Mouse (Mus musculus) WW6 (cell line): ENCODE measurements around the gene Dlg2.

Source experiments
- DNase-seq: peaks from one replicate; pipeline ENCODE4 v3.0.0-alpha.2; 2013; ENCODE audit warnings: low read depth, low spot score

Dlg2 gene

DNA sequence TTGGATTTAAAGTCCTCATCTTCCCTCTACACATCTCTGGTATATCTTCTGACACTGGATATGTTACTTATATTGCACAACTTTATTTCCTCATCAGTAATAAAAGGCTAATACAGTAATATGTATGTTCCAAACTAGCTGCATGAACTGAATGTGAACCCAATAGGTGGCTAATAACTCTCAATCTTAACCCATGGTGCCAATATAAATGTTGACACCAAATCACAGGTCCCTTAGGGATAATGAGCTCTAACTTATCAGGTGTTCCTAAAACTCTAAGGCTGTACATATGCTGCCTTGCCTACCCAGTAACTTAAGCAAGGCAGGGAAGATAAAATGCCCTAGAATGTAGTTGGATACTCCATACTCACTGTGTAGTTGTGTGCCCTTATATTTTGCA is 1894.0 kb downstream of the Dlg2 start:
- DNase-seq, result no peak

DNA sequence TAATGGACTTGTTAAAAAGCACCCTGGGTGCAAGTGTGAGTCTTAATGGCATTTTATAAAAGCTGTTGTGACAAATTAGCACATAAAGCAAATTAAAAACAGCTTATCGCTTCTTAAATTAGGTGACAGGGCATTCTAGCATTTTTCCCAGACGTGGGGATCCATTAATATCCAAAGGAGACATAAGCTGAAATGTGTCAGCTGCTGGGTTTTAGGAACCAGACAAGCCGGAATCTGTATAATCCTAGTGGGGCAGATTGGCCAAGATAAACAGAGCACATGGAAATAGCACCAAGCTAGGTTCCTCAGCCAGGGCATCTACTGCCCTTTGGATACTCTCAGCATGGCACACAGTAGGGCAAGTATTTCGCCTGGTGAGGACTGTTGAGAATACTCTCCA is 1895.2 kb downstream of the Dlg2 start:
- DNase-seq, result no peak

DNA sequence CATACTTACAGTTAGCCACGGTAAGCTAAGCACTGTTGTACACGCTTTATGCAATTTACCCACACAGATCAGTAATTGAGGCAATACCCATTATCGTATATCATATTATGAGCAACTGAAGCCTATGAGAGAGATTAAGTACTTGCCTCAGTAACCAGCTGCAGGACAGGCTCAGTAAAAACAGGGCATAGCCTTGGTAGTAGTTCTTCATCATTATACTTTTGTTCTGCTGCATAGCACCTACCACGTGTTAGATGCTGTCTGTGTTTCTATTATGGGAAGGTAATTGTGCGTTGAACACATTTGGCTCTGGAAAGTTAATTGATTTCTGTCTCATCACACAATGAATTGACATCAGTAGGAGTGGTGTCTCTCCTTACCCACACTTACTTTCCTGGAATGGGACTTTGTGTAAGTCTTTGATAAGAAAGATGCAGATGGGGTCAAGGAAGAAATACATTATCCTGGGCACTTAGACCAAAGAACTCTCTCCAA is 1897.4 kb downstream of the Dlg2 start:
- DNase-seq, result no peak

DNA sequence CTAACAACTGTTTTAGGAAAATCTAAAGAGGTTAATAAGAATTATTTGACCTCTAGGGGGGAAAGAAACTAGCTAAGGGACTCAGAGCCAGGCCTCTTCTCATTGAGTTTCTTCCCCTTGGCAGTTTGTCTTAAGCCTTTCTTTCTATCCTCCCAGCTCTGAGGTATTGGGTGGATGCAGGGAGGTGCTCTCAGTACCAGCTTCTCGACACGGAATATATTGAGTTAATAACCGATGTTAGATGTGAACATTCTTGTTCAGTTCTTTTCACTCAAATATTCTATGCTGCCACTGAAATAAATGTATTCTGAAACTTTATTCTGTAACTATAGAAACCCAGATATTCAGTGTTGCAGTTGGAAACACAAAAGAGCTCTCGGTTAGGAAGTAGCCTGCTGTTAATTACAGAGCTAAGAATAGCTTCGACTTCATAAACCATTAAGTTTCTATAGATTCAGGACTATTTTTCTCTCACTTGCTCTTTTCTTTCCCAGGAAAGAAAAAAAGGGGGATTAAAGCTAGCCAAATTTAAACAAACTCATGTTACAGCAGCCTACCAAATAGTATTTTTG is 1907.5 kb downstream of the Dlg2 start:
- DNase-seq, result no peak

DNA sequence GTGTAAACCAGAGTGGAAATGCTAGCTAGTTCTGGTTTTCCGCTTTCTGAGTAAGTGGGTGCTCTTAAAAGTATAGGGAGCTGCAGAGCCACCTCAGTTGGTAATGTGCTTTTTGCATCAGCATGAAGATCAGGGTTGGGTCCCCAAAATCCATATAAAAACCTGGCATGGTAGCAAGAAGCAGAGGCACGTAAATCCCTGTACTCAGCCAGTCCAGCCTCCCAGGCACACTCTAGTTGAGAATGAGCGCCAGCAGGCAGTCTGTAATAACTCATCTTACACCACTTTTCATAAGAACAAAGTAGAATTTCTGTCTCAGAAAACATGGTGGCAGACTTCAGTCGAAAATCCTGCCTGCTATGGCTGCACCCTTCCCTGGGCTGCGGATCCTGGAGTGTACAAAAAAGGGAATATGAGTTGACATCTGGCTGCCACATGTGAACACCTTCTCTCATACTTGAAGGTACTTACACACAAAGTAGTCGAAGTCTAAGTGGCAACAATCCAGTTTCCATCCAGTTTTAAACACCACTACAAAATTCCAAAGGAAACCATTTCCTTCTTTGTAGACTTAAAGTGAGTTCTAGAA is 1915.7 kb downstream of the Dlg2 start:
- DNase-seq, result no peak

DNA sequence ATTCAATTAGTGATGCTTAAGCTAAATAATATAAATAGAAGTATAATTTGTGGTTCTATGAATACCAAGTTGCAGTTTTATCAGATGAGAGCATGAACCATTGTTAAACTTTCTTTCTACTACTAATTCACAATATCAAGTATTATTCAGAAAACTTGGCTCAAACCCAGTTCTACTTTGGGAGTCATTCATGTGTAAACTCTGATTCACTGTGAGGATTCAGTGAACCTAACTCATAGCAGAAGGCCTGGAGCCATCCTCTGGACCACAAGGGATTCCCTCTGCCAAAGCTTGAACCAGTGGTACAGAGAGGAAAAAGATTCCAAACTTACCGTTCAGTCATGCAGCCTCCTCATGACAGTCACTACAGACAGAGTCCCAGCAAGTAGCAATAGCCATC is 1920.3 kb downstream of the Dlg2 start:
- no peak for DNase-seq

DNA sequence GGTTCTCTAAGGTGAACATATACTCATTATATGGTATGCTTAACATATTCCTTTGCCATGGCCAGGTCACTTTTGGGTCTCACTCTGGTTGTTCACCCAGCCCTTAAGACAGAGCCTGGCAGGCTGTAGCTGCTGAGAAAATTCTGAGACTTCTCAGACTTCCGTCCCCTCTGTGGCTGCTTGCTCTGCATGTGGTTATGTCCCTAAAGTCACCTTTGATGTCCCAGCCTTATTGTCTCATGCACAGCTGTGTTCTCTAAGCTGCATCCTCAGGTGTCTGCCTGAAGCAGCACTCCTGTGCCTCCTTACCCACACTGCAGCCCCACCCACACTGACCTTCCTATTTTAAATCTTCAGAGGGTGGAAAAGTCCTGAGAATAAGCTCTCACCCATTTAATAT is 1922.4 kb downstream of the Dlg2 start:
- DNase-seq, result no peak

DNA sequence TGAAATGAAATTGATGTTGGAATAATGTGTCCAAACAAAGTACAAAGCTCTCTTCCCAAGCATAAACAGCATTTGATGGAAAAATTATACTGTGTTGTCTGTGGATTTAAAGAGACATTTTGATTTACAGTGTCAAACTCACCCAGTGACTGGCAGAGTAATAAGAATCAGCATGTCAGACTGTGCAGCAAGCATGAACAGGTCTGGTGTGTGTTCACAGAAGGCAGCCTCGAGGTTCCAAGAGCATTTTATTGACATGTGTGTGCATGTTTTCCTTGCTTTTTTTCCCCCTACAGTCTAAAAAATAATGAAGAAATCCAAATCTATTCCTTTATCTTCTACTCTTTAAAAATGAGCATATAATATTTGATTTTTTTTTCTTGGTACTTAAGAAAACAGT is 1924.1 kb downstream of the Dlg2 start:
- no peak for DNase-seq

DNA sequence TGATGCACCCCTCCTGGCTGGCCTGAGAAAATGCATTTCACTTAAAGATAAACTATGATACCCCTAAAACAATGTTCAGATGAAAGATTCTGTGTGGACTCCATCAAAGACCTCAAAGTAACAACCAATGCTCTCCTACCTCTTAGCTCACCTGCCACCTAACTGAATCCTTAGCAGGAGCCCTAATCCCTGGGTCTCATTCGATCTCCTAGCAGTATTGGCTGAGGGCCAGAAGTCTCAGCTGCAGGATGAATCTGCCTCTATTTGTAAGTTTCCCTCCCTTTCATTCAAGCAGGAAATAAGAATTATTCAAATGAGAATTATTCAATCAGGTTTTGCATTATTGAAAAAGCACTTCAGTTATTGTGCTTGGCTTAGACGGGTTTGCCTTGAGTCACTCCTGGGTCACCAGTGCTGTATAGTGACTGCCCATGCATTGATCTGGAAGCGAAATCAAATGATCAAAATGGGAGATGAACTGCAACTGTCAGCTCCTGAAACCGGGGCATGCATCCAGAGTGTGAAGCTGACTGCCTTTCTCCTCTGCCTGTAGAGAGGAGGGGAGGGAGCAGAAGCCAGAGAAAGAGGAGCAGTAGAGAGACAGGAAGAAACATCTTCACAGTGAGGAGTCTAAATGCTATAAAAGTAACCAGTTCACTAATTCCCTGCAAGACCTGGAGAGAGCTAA is 1924.7 kb downstream of the Dlg2 start:
- DNase-seq, result no peak

DNA sequence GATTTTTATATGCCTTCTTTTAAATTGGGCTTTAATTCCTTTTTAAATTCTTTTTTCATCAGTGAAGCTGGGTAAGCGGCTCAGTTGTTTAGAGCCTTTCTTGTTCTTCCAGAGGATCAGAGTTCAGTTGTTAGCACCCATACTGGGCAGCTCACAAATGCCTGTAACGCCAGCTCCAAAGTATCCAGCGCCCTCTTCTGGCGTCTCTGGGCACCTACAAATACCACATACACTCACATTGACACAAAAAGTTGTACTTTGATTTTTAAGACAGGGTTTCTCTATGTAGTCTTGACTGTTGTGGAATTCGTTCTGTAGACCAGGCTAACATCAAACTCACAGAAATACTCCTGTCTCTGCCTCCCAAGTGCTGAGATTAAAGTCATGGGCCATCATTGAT is 1932.0 kb downstream of the Dlg2 start:
- no peak for DNase-seq

DNA sequence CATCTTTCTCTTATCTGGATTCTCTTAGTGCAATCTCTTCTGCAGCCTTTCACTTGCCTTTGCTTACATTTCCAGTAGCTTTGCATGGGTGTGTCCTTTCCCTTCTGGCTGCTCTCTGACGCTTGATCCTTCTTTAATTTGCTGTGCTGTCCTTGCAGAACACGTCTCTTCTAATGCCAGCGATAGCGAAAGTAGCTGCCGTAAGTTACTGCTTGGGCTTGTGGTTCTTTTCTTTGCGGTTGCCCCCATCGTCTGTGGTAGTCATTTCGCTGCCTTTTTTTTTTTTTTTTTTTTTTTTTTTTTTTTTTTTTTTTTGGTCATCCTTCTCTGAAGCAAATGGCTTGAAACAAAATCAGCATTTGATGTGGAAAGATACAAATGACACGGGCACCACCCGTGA is 1944.0 kb downstream of the Dlg2 start:
- no peak for DNase-seq

DNA sequence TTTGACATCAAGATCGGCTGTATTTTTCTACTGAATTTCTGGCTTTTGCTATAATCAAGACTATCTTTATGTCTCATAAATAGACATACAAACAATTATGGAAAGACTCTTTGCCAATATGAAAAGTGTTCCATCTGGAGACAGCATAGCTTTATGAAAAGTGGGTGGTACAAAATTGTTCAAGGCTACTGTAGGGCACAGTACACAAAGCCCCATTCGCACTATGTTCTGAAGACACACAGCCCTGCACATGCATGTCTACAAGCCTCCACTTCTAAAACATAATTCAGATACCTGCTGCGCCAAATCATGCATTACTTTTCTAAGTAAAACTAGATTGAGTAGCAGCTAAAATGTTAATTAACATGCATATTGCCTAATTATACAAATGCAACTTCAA is 1946.5 kb downstream of the Dlg2 start:
- DNase-seq, result no peak

DNA sequence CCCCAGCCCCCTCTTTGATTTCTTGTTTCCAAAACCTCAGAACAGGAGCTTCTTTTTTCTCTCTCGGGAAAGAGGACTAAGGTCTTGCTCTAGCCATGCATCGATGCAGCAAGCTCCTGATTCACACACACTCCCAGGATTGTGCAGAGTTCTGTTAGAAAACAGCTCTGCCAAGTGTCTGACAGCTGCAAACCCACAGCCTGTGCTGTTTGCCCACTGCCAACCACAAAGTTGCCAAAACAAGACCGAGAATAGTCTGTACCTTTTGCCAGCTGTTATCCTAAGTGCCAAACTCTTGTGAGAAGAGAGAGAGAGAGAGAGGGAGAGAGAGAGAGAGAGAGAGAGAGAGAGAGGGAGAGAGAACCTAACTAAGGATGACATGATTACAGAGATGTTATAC is 1948.2 kb downstream of the Dlg2 start:
- no peak for DNase-seq

DNA sequence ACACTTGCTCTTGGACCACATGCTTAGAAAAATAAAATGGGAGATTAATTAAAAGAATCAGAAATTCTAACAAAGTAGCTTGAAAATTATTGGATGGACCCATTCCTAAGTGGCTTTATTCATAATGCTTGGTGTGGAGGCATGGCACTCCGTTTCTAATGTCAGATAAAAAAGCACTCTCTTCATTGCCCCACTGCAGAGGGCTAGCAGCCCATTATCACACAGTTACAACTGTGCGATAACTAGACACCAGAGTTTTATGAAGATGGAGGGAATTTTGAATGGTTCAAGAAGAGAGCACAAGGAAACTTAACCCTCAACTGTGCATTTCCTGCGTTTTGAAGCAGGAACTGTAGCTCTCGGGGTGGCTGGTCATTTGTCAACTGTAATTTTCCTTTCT is 1950.8 kb downstream of the Dlg2 start:
- no peak for DNase-seq

DNA sequence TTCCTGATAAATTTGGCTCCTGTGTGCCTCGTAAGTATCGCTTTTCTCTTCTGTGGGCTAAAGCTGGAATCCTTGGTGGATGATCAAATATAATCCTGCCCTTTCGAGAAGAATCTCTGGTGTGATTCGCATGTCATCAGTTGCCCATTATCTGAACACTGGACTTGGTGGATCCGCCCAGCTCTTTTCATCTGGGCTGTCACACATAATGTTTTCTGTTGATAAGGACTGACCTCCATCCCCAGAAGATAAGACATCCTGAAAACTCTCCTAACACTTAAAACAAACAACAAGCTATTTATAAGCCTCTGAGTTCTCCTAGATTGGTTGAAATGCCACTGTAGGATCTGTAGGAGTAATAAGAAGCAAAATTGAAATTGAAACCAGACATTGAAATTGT is 1952.2 kb downstream of the Dlg2 start:
- DNase-seq, result no peak

DNA sequence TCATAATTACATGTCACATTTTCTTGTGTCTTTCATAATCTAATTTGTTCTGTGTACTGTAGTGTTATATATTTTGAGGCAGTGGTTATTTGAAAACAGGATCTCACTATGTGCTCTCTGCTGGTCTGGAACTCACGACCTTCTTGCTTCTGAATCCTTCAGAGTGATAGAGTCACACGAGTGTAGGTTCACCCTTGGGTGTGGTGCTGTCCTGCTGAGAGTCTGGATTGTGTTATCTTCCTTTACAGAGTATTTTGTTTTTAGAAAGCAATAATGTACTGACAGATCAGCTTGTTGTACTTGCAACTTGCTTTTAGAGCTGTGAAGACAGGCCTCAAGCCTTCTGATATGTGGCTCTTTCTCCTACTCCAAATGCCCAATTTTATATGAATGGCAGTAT is 1953.8 kb downstream of the Dlg2 start:
- DNase-seq, result no peak

DNA sequence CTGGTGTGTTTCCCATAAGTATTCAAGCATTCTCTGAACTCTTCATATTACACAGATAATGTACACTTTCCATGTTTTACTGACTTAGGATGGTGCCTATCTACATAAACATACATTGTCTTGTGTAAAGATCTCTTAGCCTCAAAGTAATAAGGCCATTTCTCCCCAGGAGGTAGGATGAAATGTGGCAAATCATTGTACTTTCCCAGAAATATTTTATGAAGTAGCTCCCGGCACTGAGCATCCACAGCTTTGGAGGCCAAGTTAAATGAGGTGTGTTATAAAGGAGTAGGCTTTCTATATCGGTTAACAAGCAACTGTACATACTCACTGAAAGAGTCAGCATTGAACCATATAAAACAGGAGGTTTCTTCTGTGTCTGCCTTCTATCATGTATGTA is 1960.7 kb downstream of the Dlg2 start:
- DNase-seq, result no peak

DNA sequence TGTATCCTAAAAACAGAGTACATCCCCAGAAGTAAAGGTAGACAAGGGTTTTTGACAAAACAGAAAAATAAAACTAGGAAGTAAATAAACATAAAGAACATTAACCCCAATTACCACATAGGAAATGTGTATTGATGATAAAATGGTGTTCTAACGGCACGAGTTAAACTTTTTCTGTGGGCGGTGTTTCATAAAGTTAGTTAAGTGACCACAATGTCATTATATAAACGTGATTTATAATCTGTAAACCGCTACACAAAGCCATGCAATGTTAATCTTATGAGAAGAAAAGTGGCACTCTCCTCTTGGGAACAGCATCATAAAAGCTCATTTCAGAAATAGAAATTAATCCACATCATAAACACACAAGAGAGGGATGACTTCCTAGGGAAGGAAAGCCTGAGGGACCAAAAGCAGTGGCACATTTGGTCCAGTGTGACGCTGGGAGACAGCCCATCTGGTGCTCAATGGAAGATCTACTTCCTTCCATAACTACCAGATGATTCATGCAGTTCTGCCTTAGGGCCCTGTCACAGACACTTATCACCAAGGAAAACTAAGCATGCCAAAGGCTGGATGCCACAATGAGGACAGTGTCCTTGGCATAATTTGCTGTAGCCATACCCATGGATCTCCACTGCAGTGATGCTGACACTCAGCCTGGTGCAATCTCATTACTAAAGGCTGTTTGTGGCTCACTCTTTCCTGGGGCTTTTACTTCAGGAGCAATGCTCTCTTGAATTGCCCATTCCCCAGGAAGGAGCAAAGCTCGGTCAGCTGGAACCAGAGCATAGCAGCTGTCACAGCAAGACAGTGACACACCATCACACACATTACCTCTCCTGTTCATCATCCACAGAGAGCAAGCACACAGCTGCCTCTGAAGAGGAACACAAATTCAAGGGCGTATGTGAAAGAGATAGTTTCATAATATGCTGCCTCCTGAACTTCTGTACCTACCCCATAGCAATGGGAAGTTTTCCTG is 1963.3 kb downstream of the Dlg2 start:
- no peak for DNase-seq

DNA sequence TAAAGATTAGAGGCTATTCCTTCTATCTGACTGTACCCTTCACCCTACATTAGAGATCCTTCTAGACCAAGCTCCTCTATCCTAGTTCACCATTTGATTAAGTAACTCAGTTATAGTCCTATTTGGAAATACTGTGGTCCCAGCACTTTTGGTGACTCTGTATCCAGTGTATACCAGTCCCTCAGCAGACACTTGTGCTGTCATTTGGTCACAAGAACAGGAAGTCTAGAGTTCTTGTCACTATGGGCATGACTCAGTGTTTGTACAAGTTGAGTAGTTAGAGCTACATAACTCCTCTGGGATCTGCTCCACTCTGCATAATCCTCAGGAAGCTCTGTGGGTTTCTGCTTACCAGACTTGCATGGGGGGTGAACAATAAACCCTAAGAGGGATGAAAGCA is 1965.1 kb downstream of the Dlg2 start:
- no peak for DNase-seq

DNA sequence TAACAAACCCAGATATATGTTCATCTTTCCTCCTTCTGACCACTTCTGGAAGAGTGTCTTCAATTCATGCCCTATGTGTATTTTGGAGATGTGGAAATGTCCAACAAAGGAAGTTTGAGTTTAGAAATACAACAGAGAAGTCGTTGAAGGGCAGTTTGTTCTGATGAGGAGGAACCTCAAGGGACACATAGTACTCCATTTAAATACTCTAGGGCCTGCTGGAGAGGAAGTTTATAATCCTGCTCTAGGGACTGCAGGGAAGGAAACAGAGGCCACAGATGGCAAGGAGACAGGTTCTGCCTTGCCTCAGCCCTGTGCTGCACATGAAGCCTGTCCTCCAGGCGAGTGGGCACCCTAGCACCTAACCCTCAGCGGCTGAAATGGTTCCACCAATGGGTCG is 1965.6 kb downstream of the Dlg2 start:
- DNase-seq, result no peak

DNA sequence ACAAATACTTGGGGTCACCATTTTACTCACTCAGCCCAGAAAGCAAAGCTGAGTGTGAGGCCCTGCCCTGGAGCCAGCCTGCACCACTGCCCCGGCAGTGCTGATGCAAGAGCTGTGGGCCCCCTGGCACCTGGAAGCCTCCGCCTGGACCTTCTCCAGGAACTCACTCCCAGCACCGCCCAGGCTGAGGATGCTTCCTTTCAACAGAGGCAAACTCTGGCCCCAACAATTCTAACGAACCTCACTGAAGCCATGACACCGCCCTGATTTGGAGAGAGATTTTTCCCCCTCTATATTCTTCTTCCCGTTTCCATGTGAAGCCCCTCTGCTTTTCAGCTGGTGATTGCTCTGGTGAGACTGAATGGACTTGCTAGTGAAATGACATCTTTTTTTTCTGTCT is 1971.5 kb downstream of the Dlg2 start:
- DNase-seq, result no peak
